Mouse (Mus musculus) thymus, adult 18-20 months (tissue): ENCODE data around the gene Ugt2b35.
"Not testable (repeated sequence)": the region's sequence is repeated elsewhere in the genome, so short reads cannot be mapped to it uniquely, and the experiment has no call there.

ENCODE experiments used
- DNase-seq, 2 experiments: peaks; one replicate each; pipeline ENCODE4 v3.0.0; 2022; ENCODE audit warnings: mixed read lengths in 2 of 2

Gene Ugt2b35

DNA sequence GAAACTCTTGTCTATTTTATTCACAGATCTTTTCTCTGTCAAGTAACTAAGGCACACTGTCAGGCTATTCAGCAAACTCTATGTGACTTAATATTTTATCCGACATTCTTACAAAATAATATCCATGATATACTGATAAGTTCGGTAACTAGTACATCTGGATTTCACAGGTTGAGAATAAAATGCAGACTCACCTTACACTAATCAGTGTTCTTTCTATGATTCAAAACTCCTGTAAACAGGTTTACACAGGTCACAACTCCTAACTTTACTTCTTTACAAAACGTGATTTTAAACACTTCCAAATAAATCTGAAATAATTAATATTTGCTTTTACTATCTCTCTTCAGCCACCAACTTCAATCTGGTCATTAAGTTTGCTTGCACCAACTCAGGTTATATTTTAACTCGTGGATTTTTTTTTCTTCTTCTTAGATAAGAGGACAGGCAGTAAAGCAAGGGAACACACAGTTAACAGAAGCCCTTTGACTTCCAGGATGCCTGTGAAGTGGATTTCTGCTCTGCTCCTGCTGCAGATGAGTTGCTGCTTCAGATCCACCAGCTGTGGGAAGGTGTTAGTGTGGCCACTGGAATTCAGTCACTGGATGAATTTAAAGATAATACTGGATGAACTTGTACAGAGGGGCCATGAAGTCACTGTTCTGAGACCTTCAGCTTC, at the start of gene Ugt2b35:
Gene Ugt2b35, plus strand, starts transcription at position 466 of the 679 bp plus-strand sequence.
- DNase-seq = no peak

DNA sequence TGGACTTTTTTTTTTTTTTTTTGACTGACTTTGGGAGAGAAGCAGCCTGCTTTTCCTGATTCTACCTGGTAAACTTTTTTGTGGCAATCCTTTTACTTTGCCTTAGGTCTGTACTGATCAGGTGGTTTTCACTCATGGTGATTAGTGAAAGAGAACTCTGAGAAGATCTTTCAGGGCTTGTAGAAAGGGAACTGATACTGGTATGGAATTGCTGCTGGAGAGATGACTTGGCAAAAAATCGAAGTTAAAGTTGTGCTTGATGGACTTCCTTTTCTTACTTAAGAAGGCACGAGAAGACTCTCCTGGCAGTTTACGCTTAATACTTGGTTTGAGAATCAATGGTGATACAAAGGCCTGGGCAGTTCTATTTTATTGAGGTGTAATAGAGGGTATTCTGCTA, 40.2 kb upstream of the Ugt2b35 start:
- DNase-seq = no peak

DNA sequence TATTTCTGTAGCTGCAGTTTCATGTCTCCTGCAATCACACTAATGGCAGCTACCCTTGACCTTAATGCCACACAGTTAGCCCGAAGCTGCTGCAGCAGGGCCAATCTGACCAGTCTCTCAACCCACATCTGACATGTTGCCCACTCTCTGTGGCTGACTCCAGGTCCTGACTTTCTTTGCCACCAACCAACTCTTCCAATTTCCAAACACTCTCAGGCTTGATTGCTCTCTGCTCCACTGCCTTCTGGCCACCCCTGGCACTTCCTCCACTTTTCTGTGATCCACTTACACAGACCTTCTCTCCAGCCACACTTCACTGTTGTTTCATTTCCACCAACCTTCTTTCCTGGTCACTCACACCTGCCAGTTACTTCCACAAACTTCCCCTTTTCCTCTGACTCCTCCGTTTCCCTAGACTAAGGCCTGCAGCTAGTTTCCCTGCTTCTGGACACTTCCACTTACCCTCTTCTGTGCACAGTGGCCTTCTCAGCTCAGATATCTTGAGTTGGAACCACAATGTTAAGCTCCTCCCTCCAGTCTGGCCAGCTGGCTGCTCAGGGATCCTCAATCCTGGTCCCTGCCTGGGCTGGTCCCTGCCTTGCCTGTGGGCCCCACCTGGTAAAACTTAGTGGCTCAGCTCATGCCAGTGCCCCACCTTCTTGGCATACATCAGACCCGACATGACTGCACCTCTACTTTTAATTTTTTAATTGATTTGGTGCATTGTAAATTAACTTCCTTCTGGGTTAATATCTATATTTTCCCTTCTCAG, 38.9 kb upstream of the Ugt2b35 start:
- no peak for DNase-seq

DNA sequence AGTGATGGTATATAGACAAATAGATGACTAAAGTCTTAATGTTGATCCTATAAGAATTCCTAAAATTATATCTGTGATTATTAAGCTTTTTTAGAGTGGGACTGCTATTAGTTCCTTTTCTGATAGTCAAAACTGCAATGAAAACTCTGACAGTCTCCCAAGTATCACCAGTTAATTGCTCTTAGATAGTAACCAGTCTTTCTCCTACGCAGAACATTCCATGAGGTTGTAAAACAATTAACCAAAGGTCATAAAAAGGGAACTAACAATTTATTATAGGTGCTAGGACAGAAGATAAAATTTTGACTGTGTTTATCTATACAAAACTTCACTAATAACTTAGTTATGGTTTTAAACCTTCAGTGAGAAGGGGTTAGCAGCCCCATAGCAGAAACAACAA, 37.8 kb upstream of the Ugt2b35 start:
- not testable (repeated sequence) for DNase-seq

DNA sequence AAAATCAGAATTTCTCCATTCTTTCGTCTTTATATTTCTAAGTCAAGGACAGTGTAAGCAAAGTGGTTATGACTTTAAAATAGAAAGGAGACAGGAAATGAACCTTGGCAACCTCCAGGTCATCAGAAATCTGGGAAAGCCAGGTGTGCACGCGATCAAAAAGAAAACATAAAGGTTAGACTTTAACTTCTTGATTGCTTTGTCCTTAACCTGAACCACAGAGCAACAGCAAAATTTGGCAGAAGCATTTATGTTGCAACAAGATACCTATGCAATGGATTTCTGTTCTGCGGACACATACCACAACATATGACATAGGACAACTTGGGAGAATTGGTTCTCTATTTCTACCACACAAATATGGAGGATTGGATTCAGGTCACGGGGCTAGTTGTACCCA, 33.4 kb upstream of the Ugt2b35 start:
- DNase-seq = not testable (repeated sequence)

DNA sequence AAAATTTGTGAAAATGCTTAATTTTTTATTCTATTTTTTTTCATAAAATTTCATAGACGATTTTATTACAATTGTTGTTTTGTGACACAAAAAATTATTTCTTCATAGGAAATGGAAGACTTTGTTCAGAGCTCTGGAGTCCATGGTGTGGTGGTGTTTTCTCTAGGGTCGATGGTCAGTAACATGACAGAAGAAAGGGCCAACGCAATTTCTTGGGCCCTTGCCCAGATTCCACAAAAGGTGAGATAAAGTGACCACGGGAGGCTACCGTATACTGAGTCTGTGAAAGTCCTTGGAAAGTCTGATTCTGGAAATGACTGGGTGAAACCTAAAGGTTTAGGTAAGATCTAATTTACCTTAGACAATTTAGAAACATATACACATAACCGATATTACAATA, 4.1 kb downstream of the Ugt2b35 start:
- no peak for DNase-seq

DNA sequence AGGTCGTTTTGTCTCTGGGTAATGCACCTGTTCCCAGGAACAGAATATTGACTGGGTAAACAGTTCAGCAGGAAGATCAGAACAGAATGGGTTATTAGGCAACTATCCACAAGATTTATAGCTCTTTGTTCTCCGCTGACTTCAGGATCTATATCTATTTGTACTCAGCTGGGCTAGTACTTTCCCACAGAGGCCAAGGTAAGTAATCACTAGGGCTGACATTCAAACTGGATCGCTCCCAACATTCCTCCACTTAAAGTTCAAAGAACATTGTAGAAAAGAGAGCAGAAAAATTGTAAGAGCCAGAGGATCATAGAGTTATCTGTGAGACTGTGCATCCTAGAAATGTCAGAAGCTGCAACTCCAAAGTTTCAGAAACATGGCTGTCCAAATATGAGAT, 14.8 kb downstream of the Ugt2b35 start:
- no peak for DNase-seq

DNA sequence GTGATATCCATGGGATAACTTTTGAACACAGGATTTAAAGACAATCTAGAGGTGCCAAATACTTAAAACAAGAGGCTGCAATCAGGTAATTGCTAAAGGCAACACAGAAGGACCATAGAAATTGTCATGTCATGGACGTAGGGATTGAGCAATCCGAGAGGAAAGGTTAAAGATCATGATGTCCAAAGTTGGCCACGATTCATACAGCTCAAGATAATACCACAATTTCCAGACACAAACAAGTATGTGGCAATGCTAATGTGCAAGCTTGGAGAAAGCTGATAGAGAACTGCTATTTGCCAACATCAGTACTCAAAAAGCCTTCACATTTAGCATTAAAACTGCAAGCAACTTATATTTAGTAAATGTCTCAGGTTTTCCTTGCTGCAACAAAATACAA, 26.7 kb downstream of the Ugt2b35 start:
- DNase-seq = no peak

DNA sequence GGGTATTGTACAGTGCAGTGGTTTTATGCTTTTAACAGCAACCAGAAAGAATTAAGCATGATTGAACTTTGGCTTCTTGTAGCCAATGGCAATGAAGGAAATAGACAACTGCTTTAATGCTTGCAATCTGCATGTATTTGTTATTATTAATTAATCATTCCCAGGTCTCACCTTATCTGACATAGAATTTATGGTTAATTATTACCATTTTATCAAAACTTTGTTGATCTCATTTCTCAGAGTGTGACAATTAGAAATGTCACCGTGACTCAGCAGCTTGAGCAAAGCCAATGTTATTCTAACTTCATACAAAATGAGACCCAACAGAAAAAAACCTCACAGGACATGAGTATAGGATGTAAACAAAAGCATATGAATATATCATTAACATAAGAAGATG, 30.0 kb downstream of the Ugt2b35 start:
- DNase-seq = no peak
